Mouse (Mus musculus) heart, adult 18-20 months (tissue): ENCODE data around the gene Tnrc6b. TPM values are rescaled to one million over a fixed set of nuclear protein-coding genes. Genes with fewer than 3 reads are reported as not detected.

ENCODE experiments used
- DNase-seq, 2 experiments: peaks; one replicate each; pipeline ENCODE4 v3.0.0; 2021 to 2022; ENCODE audit warnings: mixed read lengths in 1 of 2
- microRNA-seq, 2 experiments: library from miRNA; unstranded; fragments of <30 nt; microRNA quantifications; one replicate each; pipeline ENCODE4 v1.2.0; 2022
- total RNA-seq, 2 experiments: library from RNA; stranded (reverse); gene quantifications; 2 replicates each; pipeline ENCODE4 v1.2.3; 2021

Tnrc6b gene
- total RNA-seq, 2 experiments from 2014 or later: 42.3 to 48.8 TPM

GRCm38 (mm10) chr15:80974311-80974710 is 263.2 kb downstream of the Tnrc6b start:
- no peak for DNase-seq

- no peak for DNase-seq
Measured at GRCm38 (mm10) chr15:80975666-80976065, 264.6 kb downstream of the Tnrc6b start.

GRCm38 (mm10) chr15:80977620-80978334 is 266.7 kb downstream of the Tnrc6b start, which contains the start of gene Sgsm3:
TSS of gene Sgsm3 (plus strand) at chr15:80977765.
- peak; percentile 87 to 89 for DNase-seq

- no peak for DNase-seq
Measured at GRCm38 (mm10) chr15:80979611-80980010, 268.5 kb downstream of the Tnrc6b start.

GRCm38 (mm10) chr15:80981176-80981575 is 270.1 kb downstream of the Tnrc6b start:
- no peak for DNase-seq

GRCm38 (mm10) chr15:80983264-80983663 is 272.2 kb downstream of the Tnrc6b start:
- no peak for DNase-seq

- no peak for DNase-seq
Measured at GRCm38 (mm10) chr15:80988331-80988730, 277.2 kb downstream of the Tnrc6b start.

GRCm38 (mm10) chr15:80989712-80990111 is 278.6 kb downstream of the Tnrc6b start:
- DNase-seq: no peak

Small RNAs within 50 kb of the gene (microRNA-seq; reads per million reads assigned to microRNA genes)
- 11.1 to 14.8 reads per million in 2 experiments for gene Mir5113

Other genes with a start within 250 kb of the Tnrc6b start
- gene Enthd1, start 146.2 kb upstream of the Tnrc6b start, total RNA-seq: not detected
- gene Grap2, start 138.7 kb upstream of the Tnrc6b start, total RNA-seq: 1 to 10 TPM; 1.0 to 3.4 TPM
- under 1 TPM in 1 of 2 experiments, not detected in 1; 0.18 TPM for gene Fam83f, start 39.5 kb upstream of the Tnrc6b start, total RNA-seq
- 10 to 100 TPM; 82.9 to 91.7 TPM for gene Adsl, start 237.2 kb downstream of the Tnrc6b start, total RNA-seq